Mouse (Mus musculus) heart, adult 10 weeks (tissue): ENCODE data around the gene Pdzd8. TPM values are rescaled to one million over a fixed set of nuclear protein-coding genes. Genes with fewer than 3 reads are reported as not detected.

Experiments
- polyA plus RNA-seq: library from polyadenylated mRNA; stranded (reverse); fragments of 350-450 nt; fragmentation: Illumina TruSeq; extraction: RNeasy Lipid Tissue Mini Kit (QIAGEN cat#74804); gene quantifications from one replicate; pipeline ENCODE4 v1.2.3, GENCODE M21; 2014; ENCODE audit warnings: low read depth, low replicate concordance

Gene Pdzd8
- 14.1 TPM for polyA plus RNA-seq

DNA sequence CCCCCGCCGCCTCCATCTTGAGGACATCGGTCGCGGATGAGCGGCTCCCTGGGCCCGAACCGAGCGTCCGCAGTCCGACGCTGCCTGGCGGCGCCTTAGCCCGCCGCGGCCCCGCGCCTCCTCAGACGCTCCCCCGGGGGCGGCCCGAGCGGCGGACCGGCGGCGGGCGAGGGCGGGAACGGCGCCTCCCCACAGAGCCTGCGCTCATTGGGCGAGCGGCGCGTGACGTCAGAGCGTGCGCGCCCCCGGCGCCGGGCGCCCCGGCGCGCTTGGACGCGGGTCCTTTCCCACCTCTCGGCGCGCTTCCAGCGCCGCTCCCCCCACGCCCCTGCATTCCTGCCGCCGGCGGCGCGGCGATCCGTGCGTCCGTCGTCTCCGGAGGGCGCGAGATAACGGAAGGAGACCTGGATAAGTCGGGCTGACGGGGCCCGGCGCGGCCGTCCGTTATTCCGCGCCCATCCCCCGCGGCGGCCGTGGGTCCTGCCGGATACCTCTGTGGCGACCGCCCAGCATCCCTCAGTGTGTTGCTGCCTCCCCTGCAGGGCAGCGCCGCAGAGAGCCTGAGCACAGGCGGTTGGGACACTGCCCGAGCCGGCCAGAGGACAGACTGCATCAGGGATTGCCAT lies at the start of gene Pdzd8:
Gene Pdzd8 (minus strand): TSS at position 123 of the 626 bp plus-strand sequence.

DNA sequence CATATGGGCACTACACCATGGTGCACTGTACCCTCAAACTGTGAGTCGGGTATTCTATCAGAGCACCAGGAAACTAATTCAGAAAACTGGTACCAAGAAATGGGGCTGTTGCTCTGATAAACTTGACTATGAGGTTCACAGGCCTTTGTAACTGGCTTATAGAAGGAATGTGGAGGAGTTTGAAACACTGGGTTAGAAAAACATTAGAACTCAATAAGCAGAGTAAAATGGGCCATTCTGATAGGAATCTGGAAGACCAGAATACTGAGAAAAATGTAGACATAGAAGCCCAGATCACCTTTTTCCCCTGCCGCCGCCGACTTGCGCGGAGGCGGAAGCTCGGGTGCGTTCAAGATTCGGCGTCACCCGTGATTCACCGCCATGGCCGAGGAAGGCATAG lies 23.6 kb downstream of the Pdzd8 start, which contains the start of gene Rps12-ps3:
Gene Rps12-ps3 (plus strand): TSS at position 301 of the 400 bp plus-strand sequence.

DNA sequence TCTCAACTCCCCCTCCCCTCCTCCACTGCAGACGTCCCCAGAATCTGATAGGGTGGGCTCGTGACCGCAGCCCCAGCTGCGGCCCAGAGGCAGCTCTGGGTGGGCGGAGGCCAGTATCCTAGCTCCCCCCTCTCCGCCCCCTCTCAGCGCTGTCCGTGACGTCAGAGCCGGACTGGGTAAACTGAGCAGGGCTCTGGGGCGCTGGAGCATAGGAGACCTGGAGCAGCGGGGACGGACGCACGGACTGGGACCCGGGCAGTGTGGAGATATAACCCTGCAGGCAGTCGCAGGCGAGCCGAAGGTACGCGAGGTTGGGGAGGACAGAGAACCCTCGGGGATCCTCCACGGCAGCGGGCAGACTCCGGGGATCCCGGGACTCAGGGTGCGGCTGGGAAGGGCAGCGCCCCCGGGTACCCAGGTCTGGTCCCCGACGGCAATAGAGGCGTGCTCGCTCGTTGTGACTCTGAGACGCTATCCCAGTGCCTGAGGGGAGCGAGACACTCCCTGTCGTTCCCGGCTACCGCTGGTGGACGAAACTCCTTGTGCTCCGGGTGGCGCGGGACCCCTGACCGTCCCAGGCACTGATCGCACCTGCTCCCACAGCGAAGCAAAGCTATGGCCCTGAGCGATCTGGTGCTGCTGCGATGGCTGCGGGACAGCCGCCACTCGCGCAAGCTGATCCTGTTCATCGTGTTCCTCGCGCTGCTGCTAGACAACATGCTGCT lies 84.7 kb downstream of the Pdzd8 start, which contains the start of gene Slc18a2:
Gene Slc18a2 (plus strand): TSS at position 179 of the 725 bp plus-strand sequence.

Other genes starting within 250 kb of the Pdzd8 start
- gene Vax1, start 175.7 kb downstream of the Pdzd8 start, polyA plus RNA-seq: not detected
- gene Kcnk18, start 126.6 kb downstream of the Pdzd8 start, polyA plus RNA-seq: not detected
- gene Slc18a2, start 84.9 kb downstream of the Pdzd8 start, polyA plus RNA-seq: 0.76 TPM
- gene Rps12-ps3, start 23.5 kb downstream of the Pdzd8 start, polyA plus RNA-seq: 14.8 TPM
- not detected for gene Emx2, start 112.6 kb upstream of the Pdzd8 start, polyA plus RNA-seq